Mouse (Mus musculus) left cerebral cortex, adult 8-10 months (tissue): ENCODE results near the gene Akap8l. TPM values are rescaled to one million over a fixed set of nuclear protein-coding genes. Genes with fewer than 3 reads are reported as not detected.

Experiments
- microRNA-seq, 2 experiments: library from miRNA; unstranded; fragments of <30 nt; microRNA quantifications; one replicate each; pipeline ENCODE4 v1.2.0; 2022
- total RNA-seq, 4 experiments: library from RNA; stranded (reverse); gene quantifications; 2 replicates each; pipeline ENCODE4 v1.2.4; 2022

The Akap8l gene
- total RNA-seq, 4 experiments from 2014 or later = 184 to 217 (median 195) TPM

Small RNA genes lying within 50 kb of the gene (microRNA-seq; reads per million reads assigned to microRNA genes)
- 0 reads per million in 2 experiments for gene Gm22201

Other genes starting within 250 kb of the Akap8l start
- gene Notch3, start 183.8 kb downstream of the Akap8l start, total RNA-seq = 10 to 100 TPM in 2 of 4 experiments, 1 to 10 TPM in 2; 8.6 to 12.2 (median 9.7) TPM
- under 1 TPM in 3 of 4 experiments, not detected in 1; 0.21 to 0.39 (median 0.23) TPM for gene Ephx3, start 161.1 kb downstream of the Akap8l start, total RNA-seq
- 100 to 1,000 TPM in 2 of 4 experiments, 10 to 100 TPM in 2; 97.6 to 116 (median 102) TPM for gene Brd4, start 65.9 kb downstream of the Akap8l start, total RNA-seq
- 10 to 100 TPM; 78.4 to 92.7 (median 90.7) TPM for gene Akap8, start 29.4 kb downstream of the Akap8l start, total RNA-seq
- gene Wiz, start 38.8 kb upstream of the Akap8l start, total RNA-seq = 10 to 100 TPM; 46.6 to 50.3 (median 49.1) TPM
- 10 to 100 TPM in 2 of 4 experiments, 1 to 10 TPM in 2; 3.8 to 11.5 (median 7.6) TPM for gene Rasal3, start 53.0 kb upstream of the Akap8l start, total RNA-seq
- not detected for gene Pglyrp2, start 73.6 kb upstream of the Akap8l start, total RNA-seq
- not detected for gene Cyp4f39, start 102.1 kb upstream of the Akap8l start, total RNA-seq
- gene Cyp4f17, start 155.4 kb upstream of the Akap8l start, total RNA-seq = 1 to 10 TPM; 3.9 to 6.4 (median 4.6) TPM
- 1 to 10 TPM; 4.8 to 7.1 (median 6.4) TPM for gene Cyp4f16, start 186.0 kb upstream of the Akap8l start, total RNA-seq